Mouse (Mus musculus) thymus, postnatal 36 days (tissue): ENCODE results near the gene Prss50.
A peak's percentile ranks its signal among the peaks of the same experiment; 100 is the strongest.

ENCODE experiments used
- DNase-seq, 2 experiments: peaks; one replicate each; pipeline ENCODE4 v3.0.0; 2022; ENCODE audit warnings: mixed read lengths in 2 of 2

The Prss50 gene

DNA sequence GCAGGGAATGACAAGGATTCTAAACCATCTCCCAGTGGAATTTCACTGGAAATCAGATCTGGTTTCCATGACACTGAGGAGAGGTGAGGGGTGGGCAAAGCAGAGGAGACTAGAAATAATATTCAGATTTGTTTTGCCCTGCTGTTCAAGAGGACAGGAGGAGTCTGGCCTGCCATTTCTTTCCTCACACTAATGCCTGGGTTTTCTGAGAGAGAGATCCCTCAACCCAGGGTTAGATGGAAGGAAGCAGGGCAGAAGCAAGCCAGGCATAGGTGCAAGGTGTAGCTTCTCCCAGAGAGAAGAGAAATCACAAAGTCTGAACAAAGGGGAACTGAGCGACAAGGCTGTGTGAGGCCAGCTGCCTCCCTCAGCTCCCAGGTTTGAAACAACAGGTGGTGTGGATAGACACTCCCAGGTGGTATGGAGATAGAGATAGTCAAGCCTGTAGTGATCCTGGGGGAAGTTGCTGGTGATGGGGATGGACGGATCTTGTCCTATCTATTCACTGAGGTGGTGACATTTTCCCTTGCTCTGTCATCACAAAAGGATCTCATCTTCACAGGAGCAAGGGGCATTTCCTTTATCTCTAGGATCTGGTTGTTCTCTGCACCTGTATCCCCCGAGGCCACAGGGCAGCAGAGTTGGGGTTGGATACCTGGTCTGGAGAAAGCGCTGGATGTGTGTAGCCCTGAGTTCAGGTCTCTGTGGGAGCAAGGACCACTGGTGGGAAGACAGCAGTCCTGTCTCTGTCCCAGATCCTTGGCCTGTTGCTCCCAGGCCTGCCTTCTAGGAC, 50.3 kb downstream of the Prss50 start:
- DNase-seq, result peak; percentile 61 to 67

DNA sequence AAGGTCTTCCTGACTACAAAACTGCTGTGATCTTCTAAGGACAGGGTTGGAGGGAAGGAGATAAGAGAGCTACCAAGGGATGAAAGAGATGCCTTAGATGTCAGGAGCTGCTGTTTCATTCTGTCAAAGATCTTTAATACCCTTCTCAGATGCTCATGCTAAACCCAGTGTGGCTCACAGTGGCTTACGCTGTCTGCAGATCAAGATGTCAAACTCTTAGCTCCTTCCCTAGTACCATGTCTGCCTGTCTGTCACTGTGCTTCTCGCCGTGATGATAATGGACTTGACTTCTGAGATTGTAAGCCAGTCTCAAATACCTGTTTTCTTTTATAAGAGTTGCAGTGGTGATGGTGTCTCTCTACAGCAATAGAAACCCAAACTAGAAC, 50.9 kb downstream of the Prss50 start:
- DNase-seq, result peak in 1 of 2 experiments; percentile 40

DNA sequence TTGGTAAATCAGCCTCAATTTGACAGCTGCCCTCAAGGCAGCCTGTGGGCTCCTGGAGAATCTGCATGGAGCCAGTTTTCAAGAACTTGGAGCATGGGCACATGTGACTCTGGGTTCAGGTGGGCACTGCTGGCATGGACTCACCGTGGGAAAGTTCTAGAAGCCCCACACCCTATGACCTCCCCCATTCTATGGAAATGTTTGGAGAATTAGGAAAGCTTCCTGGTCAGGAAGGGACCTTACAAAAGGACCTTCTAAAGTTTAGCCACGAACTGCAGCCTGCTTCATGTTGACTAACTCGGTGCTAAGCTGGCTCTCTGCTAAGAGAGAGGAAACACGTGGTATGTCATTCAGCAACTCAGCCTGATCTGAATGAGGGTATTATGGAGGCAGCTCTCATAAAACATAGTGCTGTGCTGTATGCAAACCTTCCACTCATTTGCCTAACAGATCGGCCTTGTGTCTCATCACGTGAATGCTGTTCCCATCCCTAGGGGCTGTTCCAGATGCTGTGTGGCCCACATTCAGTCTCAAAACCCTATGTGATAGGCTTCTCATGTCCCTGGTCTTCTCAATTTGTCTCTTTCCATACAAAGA, 51.7 kb downstream of the Prss50 start:
- peak; percentile 45 to 52 for DNase-seq
